Mouse (Mus musculus): Measurements from ENCODE around the gene Luzp2.

Gene Luzp2

GRCm38 (mm10) chr7:54835372-54835851, at the start of gene Luzp2:
Luzp2 (plus strand) TSS chr7:54835498.
- peak in 1 of 2 experiments; percentile 17 for DNase-seq (ENCODE audit: low spot score in 2 of 2)

- no peak for DNase-seq (ENCODE audit: low spot score in 2 of 2)
These were observed 47.8 kb upstream of the Luzp2 start for GRCm38 (mm10) chr7:54787456-54787855.

DNA sequence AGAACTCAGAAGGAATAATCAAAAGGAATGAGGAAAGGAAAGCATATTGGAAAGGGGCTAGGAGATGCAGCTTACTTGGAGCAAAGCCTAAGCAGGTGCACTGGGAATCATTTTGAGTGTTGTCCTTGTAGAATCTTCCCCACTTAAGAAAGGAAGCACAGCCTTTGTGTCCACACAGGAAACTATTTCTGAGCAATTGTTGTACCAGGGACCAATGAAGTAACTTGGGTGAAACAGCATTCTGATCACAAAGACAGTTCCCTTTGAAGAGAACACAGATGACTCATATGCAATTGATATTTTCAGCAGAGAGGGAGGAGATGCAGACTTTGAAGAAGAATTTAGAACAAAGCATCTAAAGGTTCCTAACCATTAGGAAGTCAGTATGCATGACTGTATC, 16.7 kb upstream of the Luzp2 start:
- no peak for DNase-seq (ENCODE audit: low spot score in 2 of 2)

DNA sequence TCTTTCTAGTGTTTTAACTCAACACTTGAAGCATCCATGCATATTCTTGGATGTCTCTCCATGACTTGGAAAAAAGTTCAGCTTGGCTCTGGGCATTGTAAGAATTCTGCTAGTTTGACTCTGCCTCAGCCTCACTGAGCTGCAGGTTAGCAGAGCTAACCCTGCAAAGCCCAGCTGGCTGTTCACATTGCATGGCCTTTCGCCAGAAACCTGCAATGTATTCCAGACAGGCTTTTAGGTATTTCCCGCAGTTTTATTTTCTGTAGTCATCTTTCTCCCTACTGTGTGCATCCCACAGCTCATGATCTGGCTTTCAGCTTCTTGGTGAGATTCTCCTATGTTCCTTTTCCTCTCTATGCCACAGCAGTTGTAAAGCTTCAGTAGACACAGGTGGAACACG, 6.5 kb upstream of the Luzp2 start:
- no peak for DNase-seq (ENCODE audit: low spot score in 2 of 2)

DNA sequence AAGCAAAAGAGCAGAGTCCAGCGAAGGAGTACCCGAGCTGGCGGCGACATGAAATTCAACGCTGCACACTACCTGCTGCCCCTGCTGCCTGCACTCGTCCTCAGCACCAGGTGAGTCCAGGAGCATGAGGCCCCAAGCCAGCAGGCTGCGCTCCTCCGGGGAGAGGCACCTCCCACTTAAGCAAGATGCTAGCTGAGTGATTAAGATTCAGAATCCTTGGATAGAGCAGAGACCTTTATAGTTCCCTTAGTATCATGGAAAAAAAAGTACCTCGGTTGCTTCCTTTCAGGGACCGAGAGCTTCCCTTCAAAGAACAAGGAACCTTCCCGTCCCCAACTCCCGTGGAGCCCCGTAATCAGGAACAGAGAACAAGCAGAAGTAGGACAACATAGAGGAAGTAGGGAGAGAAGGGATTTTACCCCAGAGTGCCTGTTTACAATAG, 634 bp downstream of the Luzp2 start:
- DNase-seq (ENCODE audit: low spot score in 2 of 2), result no peak

GRCm38 (mm10) chr7:54836437-54836836, 1.1 kb downstream of the Luzp2 start:
- no peak for DNase-seq (ENCODE audit: low spot score in 2 of 2)

- DNase-seq (ENCODE audit: low spot score in 2 of 2), result no peak
These were observed 7.6 kb downstream of the Luzp2 start for GRCm38 (mm10) chr7:54842807-54843335.

DNA sequence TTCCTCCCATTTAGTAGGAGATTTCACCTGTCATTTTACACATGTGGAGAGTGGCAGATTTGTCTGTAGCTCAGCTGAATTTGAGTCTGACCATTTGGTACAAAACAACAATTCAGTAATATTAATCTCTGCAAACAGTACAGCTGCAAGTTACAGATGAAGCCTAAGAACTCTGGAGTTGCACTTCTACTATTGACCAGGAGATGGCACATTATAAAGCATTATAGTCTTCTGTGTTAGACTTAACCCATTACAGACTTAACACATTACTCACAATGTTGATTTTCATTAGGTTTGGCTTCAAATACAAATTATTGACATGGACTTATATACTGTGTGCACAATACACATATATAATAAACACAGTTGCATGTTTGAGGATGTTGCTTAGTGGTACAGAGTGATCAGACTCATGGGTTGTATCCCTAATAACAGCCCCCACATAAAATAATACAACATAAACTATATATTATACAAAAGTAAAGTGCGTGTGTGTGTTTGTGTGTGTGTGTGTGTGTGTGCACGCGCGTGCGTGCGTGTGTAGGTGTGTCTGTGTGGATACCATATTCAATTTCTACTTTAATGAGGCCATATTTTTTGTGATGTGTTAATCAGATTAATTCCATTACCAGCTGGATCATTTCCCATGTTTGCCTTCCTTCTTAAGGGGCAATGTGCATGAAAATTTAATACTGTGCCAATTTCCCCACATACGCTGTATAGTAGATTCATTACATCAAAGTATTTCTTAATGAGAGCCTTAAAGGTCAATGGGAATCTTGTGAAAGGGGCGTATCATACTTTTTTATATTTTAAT, 10.8 kb downstream of the Luzp2 start:
- no peak for DNase-seq (ENCODE audit: low spot score in 2 of 2)

DNA sequence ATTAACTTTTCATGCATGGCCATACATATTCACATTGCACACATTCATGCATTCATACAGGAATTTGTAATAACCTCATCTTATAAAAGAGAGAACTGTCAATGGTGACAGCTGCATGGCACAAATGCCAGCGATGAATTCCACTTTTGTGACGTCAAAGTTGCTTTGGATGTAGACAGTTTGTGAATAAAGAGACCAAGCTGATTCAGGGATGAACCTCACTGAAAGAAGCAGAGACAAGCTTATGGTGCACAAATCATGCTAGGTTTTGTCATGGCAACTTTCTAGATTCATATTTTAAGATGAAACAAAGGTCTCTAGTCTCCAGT, 11.4 kb downstream of the Luzp2 start:
- DNase-seq (ENCODE audit: low spot score in 2 of 2), result no peak

DNA sequence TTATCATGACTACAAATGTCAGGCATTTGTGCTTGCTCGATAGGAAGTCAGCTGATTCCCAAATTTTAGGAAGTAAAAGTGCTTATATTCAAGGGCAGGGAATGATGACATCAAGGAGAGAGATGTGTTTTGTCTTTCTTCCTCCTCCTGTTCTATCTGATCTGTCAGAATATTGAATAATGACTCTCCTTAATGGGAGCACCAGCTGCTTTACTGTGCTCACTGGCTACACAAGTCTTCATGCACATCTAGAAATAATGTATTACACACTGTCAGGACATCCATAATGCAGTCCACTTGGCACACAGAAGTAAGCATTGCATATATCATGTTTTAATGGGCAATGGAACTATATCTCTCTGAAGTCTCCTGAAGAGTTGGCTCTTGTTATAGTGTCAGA, 17.6 kb downstream of the Luzp2 start:
- DNase-seq (ENCODE audit: low spot score in 2 of 2), result no peak

DNA sequence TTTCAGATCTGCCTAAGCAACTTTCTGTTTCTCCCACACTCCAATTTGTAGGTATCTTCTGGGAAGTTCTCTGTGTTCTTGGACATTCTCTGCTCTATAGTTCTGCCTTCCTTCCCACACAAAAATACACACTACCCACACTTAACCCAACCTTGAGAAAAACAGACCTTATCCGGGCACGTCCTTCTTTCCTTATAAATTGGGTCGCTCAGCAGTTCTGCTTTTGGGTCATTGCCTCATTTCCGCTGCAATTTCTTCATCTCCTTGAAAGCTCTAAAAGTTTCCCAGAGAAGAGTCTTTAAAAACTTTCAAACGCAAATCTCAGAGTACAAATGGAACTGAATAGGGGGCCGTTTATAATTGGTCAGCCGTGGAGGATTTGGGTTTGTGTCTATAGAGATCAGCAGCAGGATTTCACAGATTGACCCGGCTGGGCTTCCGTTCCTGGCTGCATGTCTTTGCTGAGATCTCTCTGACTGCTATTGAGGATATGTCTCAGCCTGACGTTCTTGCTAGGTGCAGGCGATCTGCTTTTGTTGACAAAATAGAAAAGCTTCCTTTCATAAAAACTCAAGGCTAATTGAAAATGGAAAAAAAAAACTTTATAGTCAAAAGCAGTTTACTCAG, 26.0 kb downstream of the Luzp2 start:
- DNase-seq (ENCODE audit: low spot score in 2 of 2), result no peak

DNA sequence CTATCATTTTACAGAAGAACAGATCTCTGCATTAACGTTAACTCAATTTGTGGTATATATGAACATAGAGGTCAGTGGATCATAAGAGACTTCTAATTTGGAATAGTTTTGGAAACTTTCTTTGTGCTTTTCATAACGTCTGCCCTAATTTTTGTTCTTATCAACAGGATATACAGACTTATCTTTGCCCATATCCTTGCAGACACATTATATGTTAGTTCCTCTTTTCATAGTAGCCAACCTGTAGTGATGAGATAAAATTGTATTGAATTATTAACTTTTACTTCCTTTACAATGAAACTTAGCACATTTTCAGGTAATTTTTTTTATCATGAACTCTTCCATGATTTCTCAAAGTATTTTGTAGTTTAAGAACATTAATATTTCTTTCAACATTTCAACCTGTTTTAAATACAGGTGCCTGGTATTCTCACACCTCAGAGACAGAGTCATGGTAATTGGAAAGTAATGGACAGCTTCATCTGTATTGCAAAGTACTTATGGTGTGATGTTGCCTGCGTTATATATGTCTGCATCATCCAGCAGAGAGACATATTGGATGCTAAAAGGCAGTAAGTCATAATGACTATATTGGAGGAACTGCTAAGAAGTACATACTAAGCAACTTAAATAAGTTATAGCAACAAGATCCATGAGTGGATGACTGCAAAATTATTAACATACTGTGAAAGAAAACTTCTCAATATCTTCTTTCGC, 43.8 kb downstream of the Luzp2 start:
- DNase-seq (ENCODE audit: low spot score in 2 of 2), result no peak

- no peak for DNase-seq (ENCODE audit: low spot score in 2 of 2)
These were observed 58.7 kb downstream of the Luzp2 start for GRCm38 (mm10) chr7:54893709-54894627.

GRCm38 (mm10) chr7:54898589-54898988, 63.3 kb downstream of the Luzp2 start:
- DNase-seq (ENCODE audit: low spot score in 2 of 2), result no peak

DNA sequence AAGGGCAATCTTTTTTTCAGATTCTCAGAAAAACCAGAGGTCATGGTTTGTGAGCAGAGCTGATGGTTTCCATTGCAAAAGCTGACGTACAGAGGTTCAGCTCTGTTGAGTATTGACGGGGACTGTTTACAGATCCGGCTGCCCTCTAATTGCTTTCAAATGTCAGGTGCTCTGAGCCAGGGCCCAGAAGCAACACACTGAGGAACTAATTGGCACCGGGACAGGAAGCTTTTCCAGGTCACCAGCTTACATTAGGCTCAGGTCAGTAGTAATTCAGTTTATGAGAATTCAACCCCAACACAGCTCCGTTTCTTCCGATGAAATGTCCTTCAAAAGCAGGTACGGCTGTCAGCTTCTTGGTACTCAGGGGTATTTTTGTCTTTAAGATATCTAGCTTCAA, 74.7 kb downstream of the Luzp2 start:
- no peak for DNase-seq (ENCODE audit: low spot score in 2 of 2)

GRCm38 (mm10) chr7:54914030-54914429, 78.7 kb downstream of the Luzp2 start:
- DNase-seq (ENCODE audit: low spot score in 2 of 2), result no peak

GRCm38 (mm10) chr7:54921991-54922390, 86.7 kb downstream of the Luzp2 start:
- DNase-seq (ENCODE audit: low spot score in 2 of 2), result no peak

DNA sequence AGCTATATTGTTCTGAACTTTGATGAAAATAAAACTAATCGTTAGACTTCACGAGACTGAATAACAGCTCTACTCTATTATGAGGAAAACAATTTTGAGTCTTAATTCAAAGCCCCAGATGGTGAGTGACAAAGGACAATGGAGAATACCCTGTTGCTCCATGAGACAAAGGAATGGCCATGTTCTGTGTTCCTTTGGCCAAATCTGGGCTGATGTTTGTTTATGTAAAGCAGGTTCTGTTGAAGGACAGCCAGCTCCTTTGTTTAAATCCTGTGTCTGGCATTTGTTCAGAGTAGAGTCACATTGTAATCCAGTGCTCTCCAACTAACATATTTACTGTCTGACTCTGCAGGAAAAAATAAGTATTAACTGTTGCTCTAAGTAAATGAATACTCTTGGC, 121.5 kb downstream of the Luzp2 start:
- no peak for DNase-seq (ENCODE audit: low spot score in 2 of 2)

GRCm38 (mm10) chr7:54962678-54963077, 127.4 kb downstream of the Luzp2 start:
- no peak for DNase-seq (ENCODE audit: low spot score in 2 of 2)

DNA sequence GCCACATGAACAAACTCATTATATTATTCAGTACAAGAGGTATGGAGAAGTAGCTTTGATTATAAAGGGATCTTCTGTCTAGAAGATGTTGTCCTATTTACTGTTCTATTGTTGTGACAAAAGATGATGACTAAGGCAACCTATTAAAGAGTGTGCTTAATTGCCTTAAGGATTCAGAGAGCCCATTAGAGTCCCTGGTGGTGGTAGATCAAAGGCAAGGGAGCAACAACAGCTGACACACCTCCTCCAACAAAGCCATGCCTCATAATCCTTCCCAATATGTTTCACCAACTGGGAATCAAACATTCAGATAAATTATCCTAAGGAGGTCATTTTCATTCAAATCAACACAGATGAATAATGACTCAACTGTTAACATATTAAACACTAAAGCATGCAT, 142.1 kb downstream of the Luzp2 start:
- DNase-seq (ENCODE audit: low spot score in 2 of 2), result no peak

DNA sequence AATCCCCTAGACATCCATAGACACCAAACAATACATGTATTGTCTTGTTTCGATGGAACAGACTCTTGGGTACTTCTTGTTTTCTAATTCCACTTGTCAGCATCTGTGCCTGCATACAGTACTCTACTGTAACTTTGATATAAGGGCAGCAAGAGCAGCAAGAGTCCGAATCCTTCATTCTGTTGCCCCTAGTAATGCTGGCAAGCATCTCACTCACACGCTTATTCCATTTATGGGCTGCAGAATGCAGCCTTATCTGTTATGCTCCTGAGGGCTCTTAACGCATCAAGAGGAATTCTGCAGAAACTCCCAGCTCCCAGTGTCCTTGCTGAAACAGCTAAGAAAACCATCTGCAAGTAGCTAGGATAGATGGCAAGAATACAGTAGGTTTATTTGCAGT, 145.3 kb downstream of the Luzp2 start:
- DNase-seq (ENCODE audit: low spot score in 2 of 2), result no peak

Data from urinary bladder, postnatal 4 days (tissue).